Mouse (Mus musculus): ENCODE measurements around the gene 9930111J21Rik1. TPM values are rescaled to one million over a fixed set of nuclear protein-coding genes. Genes with fewer than 3 reads are reported as not detected.

The 9930111J21Rik1 gene
- polyA plus RNA-seq, 1 experiment from 2014 or later = 13.0 TPM

Other genes starting within 250 kb of the 9930111J21Rik1 start
- gene Rack1, start 179.1 kb downstream of the 9930111J21Rik1 start, polyA plus RNA-seq (2018) = 321 to 741 TPM (median 672 TPM) in 3 replicates
- 40.1 to 48.8 TPM (median 47.2 TPM) in 3 replicates for gene Trim41, start 162.0 kb downstream of the 9930111J21Rik1 start, polyA plus RNA-seq (2018)
- 1.1 to 1.4 TPM (median 1.2 TPM) in 3 replicates for gene Trim7, start 153.3 kb downstream of the 9930111J21Rik1 start, polyA plus RNA-seq (2018)
- gene Gm12184, start 152.7 kb downstream of the 9930111J21Rik1 start, polyA plus RNA-seq (2018) = 0.75 to 2.7 TPM (median 1.7 TPM) in 3 replicates
- 118 to 323 TPM (median 130 TPM) in 3 replicates for gene Irgm1, start 107.7 kb downstream of the 9930111J21Rik1 start, polyA plus RNA-seq (2018)
- gene Gm5431, start 77.2 kb downstream of the 9930111J21Rik1 start, polyA plus RNA-seq (2018) = 43.5 to 99.6 TPM (median 62.6 TPM) in 3 replicates
- 12.3 to 45.7 TPM (median 19.2 TPM) in 3 replicates for gene Psme2b, start 33.2 kb downstream of the 9930111J21Rik1 start, polyA plus RNA-seq (2018)
- 1.7 to 2.7 TPM (median 2.5 TPM) in 3 replicates for gene Olfr56, start 509 bp downstream of the 9930111J21Rik1 start, polyA plus RNA-seq (2018)
- 0.58 to 2.3 TPM (median 0.77 TPM) in 3 replicates for gene Gm12185, start 12.8 kb upstream of the 9930111J21Rik1 start, polyA plus RNA-seq (2018)
- 0.63 to 6.2 TPM (median 1.7 TPM) in 3 replicates for gene Tgtp1, start 14.8 kb upstream of the 9930111J21Rik1 start, polyA plus RNA-seq (2018)
- gene 9930111J21Rik2, start 71.8 kb upstream of the 9930111J21Rik1 start, polyA plus RNA-seq (2018) = 39.3 to 117 TPM (median 92.6 TPM) in 3 replicates
- 27.3 to 134 TPM (median 32.0 TPM) in 3 replicates for gene Tgtp2, start 84.8 kb upstream of the 9930111J21Rik1 start, polyA plus RNA-seq (2018)
- 34.8 to 249 TPM (median 64.0 TPM) in 3 replicates for gene Ifi47, start 97.2 kb upstream of the 9930111J21Rik1 start, polyA plus RNA-seq (2018)
- gene Olfr1396, start 135.5 kb upstream of the 9930111J21Rik1 start, polyA plus RNA-seq (2018) = not detected in 3 replicates
- not detected in 3 replicates for gene Olfr1395, start 162.9 kb upstream of the 9930111J21Rik1 start, polyA plus RNA-seq (2018)
- gene Olfr1394, start 175.0 kb upstream of the 9930111J21Rik1 start, polyA plus RNA-seq (2018) = not detected in 3 replicates
- 0.06 TPM in 1 of 3 replicates, not detected in the others for gene Btnl9, start 207.8 kb upstream of the 9930111J21Rik1 start, polyA plus RNA-seq (2018)
- gene Zfp62, start 223.9 kb upstream of the 9930111J21Rik1 start, polyA plus RNA-seq (2018) = 20.8 to 33.5 TPM (median 22.4 TPM) in 3 replicates